Mouse (Mus musculus): ENCODE results near the gene Mrpl48. TPM values are rescaled to one million over a fixed set of nuclear protein-coding genes. Genes with fewer than 3 reads are reported as not detected.
A peak's percentile ranks its signal among the peaks of the same experiment; 100 is the strongest.

Mrpl48 gene
- 21.0 and 27.5 TPM in 2 replicates for polyA plus RNA-seq (2012; rRNA removed)

GRCm38 (mm10) chr7:100608130-100608741, at the start of gene Mrpl48:
Mrpl48 (minus strand) TSS chr7:100608301.
- Histone ChIP-seq H3K4me3 (ENCODE audit: insufficient read depth, low read depth, low read length) (peak within 1 kb of the TSS; percentile 95), H3K4me1 (ENCODE audit: control insufficient read depth, insufficient read depth, low read length) (peaks cover 9% of the 10 kb centered on the region; the same call in 1 of the 2 replicates), H3K27ac (ENCODE audit: insufficient read depth, low read depth, low read length) (peak within 1 kb of the TSS; percentile 96), H3K27me3 (replicated peaks; ENCODE audit: control insufficient read depth, insufficient read depth, low read length) (no peaks in the 10 kb centered on the region), H3K36me3 (ENCODE audit: control insufficient read depth, insufficient read depth, low read length) (no peaks in the 10 kb centered on the region)
- peak; percentile 56 for DNase-seq
- TF ChIP-seq POLR2A (IDR thresholded peaks at IDR 0.05; ENCODE audit: low read depth, low read length) (no peak), CTCF (conservative IDR thresholded peaks at IDR 0.05; ENCODE audit: insufficient read depth, insufficient read length, low read depth, low read length) (no peak)
- WGBS = under 1% methylated on average over 43 of the region's 43 CpGs

GRCm38 (mm10) chr7:100656739-100657138, 48.6 kb upstream of the Mrpl48 start:
- no peak overlapping the region for H3K4me3 ChIP-seq (ENCODE audit: insufficient read depth, low read depth, low read length)
- no peaks in the 10 kb centered on the region for H3K27me3 ChIP-seq (replicated peaks; ENCODE audit: control insufficient read depth, insufficient read depth, low read length)
- WGBS = 60% methylated on average over 5 of the region's 5 CpGs
- H3K36me3 ChIP-seq (ENCODE audit: control insufficient read depth, insufficient read depth, low read length) = no peaks in the 10 kb centered on the region
- no peaks in the 10 kb centered on the region for H3K4me1 ChIP-seq (ENCODE audit: control insufficient read depth, insufficient read depth, low read length)
- no peak for DNase-seq
- TF ChIP-seq POLR2A (IDR thresholded peaks at IDR 0.05; ENCODE audit: low read depth, low read length) (no peak), CTCF (conservative IDR thresholded peaks at IDR 0.05; ENCODE audit: insufficient read depth, insufficient read length, low read depth, low read length) (no peak)
- H3K27ac ChIP-seq (ENCODE audit: insufficient read depth, low read depth, low read length) = no peak overlapping the region

GRCm38 (mm10) chr7:100654441-100654840, 46.3 kb upstream of the Mrpl48 start:
- 89% methylated on average over 8 of the region's 8 CpGs for whole genome bisulfite sequencing
- no peak overlapping the region for H3K27ac ChIP-seq (ENCODE audit: insufficient read depth, low read depth, low read length)
- H3K4me3 ChIP-seq (ENCODE audit: insufficient read depth, low read depth, low read length) = no peak overlapping the region
- H3K36me3 ChIP-seq (ENCODE audit: control insufficient read depth, insufficient read depth, low read length) = no peaks in the 10 kb centered on the region
- no peaks in the 10 kb centered on the region for H3K27me3 ChIP-seq (replicated peaks; ENCODE audit: control insufficient read depth, insufficient read depth, low read length)
- no peak for TF ChIP-seq CTCF (conservative IDR thresholded peaks at IDR 0.05; ENCODE audit: insufficient read depth, insufficient read length, low read depth, low read length)
- TF ChIP-seq POLR2A (IDR thresholded peaks at IDR 0.05; ENCODE audit: low read depth, low read length) = no peak
- no peaks in the 10 kb centered on the region for H3K4me1 ChIP-seq (ENCODE audit: control insufficient read depth, insufficient read depth, low read length)
- DNase-seq = no peak

GRCm38 (mm10) chr7:100653480-100654266, 45.6 kb upstream of the Mrpl48 start:
- no peaks in the 10 kb centered on the region for H3K36me3 ChIP-seq (ENCODE audit: control insufficient read depth, insufficient read depth, low read length)
- WGBS = 84% methylated on average over 9 of the region's 9 CpGs
- H3K27me3 ChIP-seq (replicated peaks; ENCODE audit: control insufficient read depth, insufficient read depth, low read length) = no peaks in the 10 kb centered on the region
- TF ChIP-seq CTCF (conservative IDR thresholded peaks at IDR 0.05; ENCODE audit: insufficient read depth, insufficient read length, low read depth, low read length) = no peak
- no peak for TF ChIP-seq POLR2A (IDR thresholded peaks at IDR 0.05; ENCODE audit: low read depth, low read length)
- DNase-seq = no peak
- no peak overlapping the region for H3K4me3 ChIP-seq (ENCODE audit: insufficient read depth, low read depth, low read length)
- no peaks in the 10 kb centered on the region for H3K4me1 ChIP-seq (ENCODE audit: control insufficient read depth, insufficient read depth, low read length)
- H3K27ac ChIP-seq (ENCODE audit: insufficient read depth, low read depth, low read length) = no peak overlapping the region

GRCm38 (mm10) chr7:100651011-100651410, 42.9 kb upstream of the Mrpl48 start:
- Histone ChIP-seq H3K4me3 (ENCODE audit: insufficient read depth, low read depth, low read length) (no peak overlapping the region), H3K36me3 (ENCODE audit: control insufficient read depth, insufficient read depth, low read length) (no peaks in the 10 kb centered on the region), H3K27me3 (replicated peaks; ENCODE audit: control insufficient read depth, insufficient read depth, low read length) (no peaks in the 10 kb centered on the region), H3K27ac (ENCODE audit: insufficient read depth, low read depth, low read length) (no peak overlapping the region), H3K4me1 (ENCODE audit: control insufficient read depth, insufficient read depth, low read length) (no peaks in the 10 kb centered on the region)
- DNase-seq = no peak
- TF ChIP-seq CTCF (conservative IDR thresholded peaks at IDR 0.05; ENCODE audit: insufficient read depth, insufficient read length, low read depth, low read length) (no peak), POLR2A (IDR thresholded peaks at IDR 0.05; ENCODE audit: low read depth, low read length) (no peak)
- WGBS = 57% methylated on average over 4 of the region's 4 CpGs

GRCm38 (mm10) chr7:100650421-100650820, 42.3 kb upstream of the Mrpl48 start:
- WGBS = 70% methylated on average over 6 of the region's 6 CpGs
- no peak for TF ChIP-seq CTCF (conservative IDR thresholded peaks at IDR 0.05; ENCODE audit: insufficient read depth, insufficient read length, low read depth, low read length)
- no peak for TF ChIP-seq POLR2A (IDR thresholded peaks at IDR 0.05; ENCODE audit: low read depth, low read length)

GRCm38 (mm10) chr7:100649826-100650225, 41.7 kb upstream of the Mrpl48 start:
- WGBS = 58% methylated on average over 8 of the region's 8 CpGs
- no peak overlapping the region for H3K4me3 ChIP-seq (ENCODE audit: insufficient read depth, low read depth, low read length)
- H3K27me3 ChIP-seq (replicated peaks; ENCODE audit: control insufficient read depth, insufficient read depth, low read length) = no peaks in the 10 kb centered on the region
- TF ChIP-seq POLR2A (IDR thresholded peaks at IDR 0.05; ENCODE audit: low read depth, low read length) (no peak), CTCF (conservative IDR thresholded peaks at IDR 0.05; ENCODE audit: insufficient read depth, insufficient read length, low read depth, low read length) (no peak)
- H3K36me3 ChIP-seq (ENCODE audit: control insufficient read depth, insufficient read depth, low read length) = no peaks in the 10 kb centered on the region
- no peak overlapping the region for H3K27ac ChIP-seq (ENCODE audit: insufficient read depth, low read depth, low read length)
- no peak for DNase-seq
- H3K4me1 ChIP-seq (ENCODE audit: control insufficient read depth, insufficient read depth, low read length) = no peaks in the 10 kb centered on the region

More at GRCm38 (mm10) chr7:100650421-100650820, 42.3 kb upstream of the Mrpl48 start:
- no peaks in the 10 kb centered on the region for H3K36me3 ChIP-seq (ENCODE audit: control insufficient read depth, insufficient read depth, low read length)
- H3K4me1 ChIP-seq (ENCODE audit: control insufficient read depth, insufficient read depth, low read length) = no peaks in the 10 kb centered on the region
- no peak for DNase-seq
- no peaks in the 10 kb centered on the region for H3K27me3 ChIP-seq (replicated peaks; ENCODE audit: control insufficient read depth, insufficient read depth, low read length)
- H3K4me3 ChIP-seq (ENCODE audit: insufficient read depth, low read depth, low read length) = no peak overlapping the region
- no peak overlapping the region for H3K27ac ChIP-seq (ENCODE audit: insufficient read depth, low read depth, low read length)

All from kidney, adult 2 months (tissue).